Comparison of ENCODE assay signal across 8 mouse cellular contexts in genomic region chr13:18743575-18744265, GRCm38 (mm10). TPM values are rescaled to one million over a fixed set of nuclear protein-coding genes. Genes with fewer than 3 reads are reported as not detected.
DNase-seq lines count a peak whose midpoint lies in the region; ATAC-seq and TF ChIP-seq lines count a peak whose summit lies in the region.

No protein-coding gene starts in this region.

- H3K4me1 ChIP-seq in intestine, postnatal 0 days (replicated peaks; ENCODE audit: control insufficient read depth, insufficient read depth, low read length) = no peaks in the 10 kb centered on the region
- H3K4me1 ChIP-seq in midbrain, embryonic 13.5 days (replicated peaks) = peaks cover 14% of the 10 kb centered on the region; the same call in 1 of the 2 replicates

- WGBS in intestine, postnatal 0 days = 58% methylated on average over 16 of the region's 16 CpGs
- WGBS in midbrain, embryonic 13.5 days = 58% methylated on average over 16 of the region's 16 CpGs

- CTCF ChIA-PET in Patski (lab: Charles Lee) = no interaction called here

- peaks cover 21% of the 10 kb centered on the region for H3K36me3 ChIP-seq in intestine, postnatal 0 days (ENCODE audit: control insufficient read depth, insufficient read depth)
- peaks cover 20% of the 10 kb centered on the region for H3K36me3 ChIP-seq in midbrain, embryonic 13.5 days

- TF ChIP-seq CTCF in Patski (IDR thresholded peaks at IDR 0.05) = no peak
- no peak for TF ChIP-seq CTCF in intestine, postnatal 0 days (IDR thresholded peaks at IDR 0.05; ENCODE audit: low read depth)

- no peaks in the 10 kb centered on the region for H3K27me3 ChIP-seq in Patski
- no peaks in the 10 kb centered on the region for H3K27me3 ChIP-seq in intestine, postnatal 0 days (replicated peaks; ENCODE audit: control insufficient read depth, insufficient read depth, low read length)
- H3K27me3 ChIP-seq in midbrain, embryonic 13.5 days = no peaks in the 10 kb centered on the region

- peak; percentile 90 for ATAC-seq in Patski
- peak; percentile 69; the same call in 1 of the 2 replicates for ATAC-seq in intestine, postnatal 0 days
- ATAC-seq in midbrain, embryonic 13.5 days = peak; percentile 97

- peak overlapping the region; percentile 21; the same call in 1 of the 2 replicates for H3K4me2 ChIP-seq in intestine, postnatal 0 days (replicated peaks; ENCODE audit: low read depth)
- H3K4me2 ChIP-seq in midbrain, embryonic 13.5 days (replicated peaks) = peak overlapping the region; percentile 36

- peak; percentile 10 for DNase-seq in Patski (ENCODE audit: low read depth, low spot score)
- DNase-seq in cerebellum, postnatal 10 days = peak; percentile 23 to 28
- no peak for DNase-seq in gastrocnemius, adult 18-20 months (ENCODE audit: low spot score)
- DNase-seq in lung, adult 18-20 months = no peak
- no peak for DNase-seq in heart, adult 8-10 months (ENCODE audit: low spot score)
- DNase-seq in kidney, postnatal 36 days = no peak

- no peak overlapping the region for H3K9ac ChIP-seq in intestine, postnatal 0 days (ENCODE audit: low read depth, low read length)
- H3K9ac ChIP-seq in midbrain, embryonic 13.5 days (replicated peaks) = peak overlapping the region; percentile 32; the same call in 1 of the 2 replicates

- H3K9me3 ChIP-seq in intestine, postnatal 0 days (ENCODE audit: control insufficient read depth) = no peaks in the 10 kb centered on the region
- H3K9me3 ChIP-seq in midbrain, embryonic 13.5 days = peaks cover 3% of the 10 kb centered on the region; the same call in 1 of the 2 replicates

- no peak overlapping the region for H3K27ac ChIP-seq in intestine, postnatal 0 days (ENCODE audit: low read depth, low read length)
- peak overlapping the region; percentile 88 for H3K27ac ChIP-seq in midbrain, embryonic 13.5 days

- H3K4me3 ChIP-seq in intestine, postnatal 0 days (ENCODE audit: low read depth, low read length) = no peak overlapping the region
- H3K4me3 ChIP-seq in midbrain, embryonic 13.5 days (replicated peaks) = peak overlapping the region; percentile 13

- in situ Hi-C loops in Patski (cut with MboI; ENCODE audit: low pct_unique_long_range_greater_than_20kb) = no loop called here

- POLR2A ChIA-PET in Patski (lab: Charles Lee) = interaction anchor here (0.6 kb wide), 1 partner anchor 28 kb away, joined by 3 read pairs; no protein-coding TSS in a partner anchor

RNA-seq across cellular contexts. Expression of gene Vps41, which starts 26.6 kb away (rescaled TPM):
- polyA plus RNA-seq in Patski (2021) = 72.5 TPM
- polyA plus RNA-seq in intestine, postnatal 0 days (2015; fragmentation: Nextera tagmentation; extraction: Ambion mirVana) = 45.5 and 51.3 TPM in 2 replicates
- polyA plus RNA-seq in midbrain, embryonic 13.5 days (2015; fragmentation: Nextera tagmentation; extraction: Ambion mirVana) = 113 and 118 TPM in 2 replicates
- 10 to 100 TPM; 34.7 to 35.9 TPM for total RNA-seq in gastrocnemius, adult 18-20 months (2021)
- total RNA-seq in heart, adult 8-10 months (2022) = 10 to 100 TPM; 32.9 to 37.5 (median 35.3) TPM

Comparison
In these comparisons a context has a peak if more than half of its experiments do, and no peak if none do; other contexts are left out.
1. DNase-seq: peak in Patski (single experiment) and cerebellum, postnatal 10 days (2 of 2); none in gastrocnemius, adult 18-20 months (single experiment), lung, adult 18-20 months (0 of 2), heart, adult 8-10 months (single experiment) and kidney, postnatal 36 days (0 of 2).
2. Peak in every context shown above with its lines, with median percentiles within 50 percentile points of each other: ATAC-seq.